7 mouse cellular contexts compared by ENCODE assay signal in genomic region chr4:43655656-43656338, GRCm38 (mm10). TPM values are rescaled to one million over a fixed set of nuclear protein-coding genes. Genes with fewer than 3 reads are reported as not detected.
DNase-seq lines count a peak whose midpoint lies in the region; ATAC-seq lines count a peak whose summit lies in the region.

No protein-coding gene starts in this region.

- H3K27ac ChIP-seq in forebrain, embryonic 14.5 days (ENCODE audit: low read depth, low read length) = peak overlapping the region; percentile 86
- peak overlapping the region; percentile 96 for H3K27ac ChIP-seq in neural tube, embryonic 15.5 days (replicated peaks)

- peak overlapping the region; percentile 81 for H3K4me2 ChIP-seq in forebrain, embryonic 14.5 days (ENCODE audit: low read length)
- H3K4me2 ChIP-seq in neural tube, embryonic 15.5 days = peak overlapping the region; percentile 86

- no peaks in the 10 kb centered on the region for H3K9me3 ChIP-seq in forebrain, embryonic 14.5 days (replicated peaks; ENCODE audit: control insufficient read depth, low read length)
- no peaks in the 10 kb centered on the region for H3K9me3 ChIP-seq in neural tube, embryonic 15.5 days (replicated peaks)

- H3K36me3 ChIP-seq in forebrain, embryonic 14.5 days (ENCODE audit: control insufficient read depth, insufficient read depth, low read length) = no peaks in the 10 kb centered on the region
- H3K36me3 ChIP-seq in neural tube, embryonic 15.5 days = peaks cover under 1% of the 10 kb centered on the region; the same call in 1 of the 2 replicates

- no peaks in the 10 kb centered on the region for H3K27me3 ChIP-seq in forebrain, embryonic 14.5 days (replicated peaks; ENCODE audit: control insufficient read depth, insufficient read depth, low read length)
- peaks cover under 1% of the 10 kb centered on the region; the same call in 1 of the 2 replicates for H3K27me3 ChIP-seq in neural tube, embryonic 15.5 days (replicated peaks)

- DNase-seq in right cerebral cortex, postnatal 25 days = peak; percentile 11
- no peak for DNase-seq in right cerebral cortex, postnatal 4 days
- DNase-seq in forebrain, embryonic 14.5 days (ENCODE audit: low spot score) = no peak
- peak; percentile 60 to 72 for DNase-seq in kidney, postnatal 25 days
- DNase-seq in adrenal gland, postnatal 10 days = no peak
- no peak for DNase-seq in urinary bladder, postnatal 36 days (ENCODE audit: low spot score in 2 of 2)

- peak overlapping the region; percentile 77 for H3K4me3 ChIP-seq in forebrain, embryonic 14.5 days (ENCODE audit: low read depth, low read length)
- H3K4me3 ChIP-seq in neural tube, embryonic 15.5 days (replicated peaks) = peak overlapping the region; percentile 92

- H3K9ac ChIP-seq in forebrain, embryonic 14.5 days (ENCODE audit: low read length) = peak overlapping the region; percentile 89
- H3K9ac ChIP-seq in neural tube, embryonic 15.5 days (replicated peaks) = peak overlapping the region; percentile 86

- ATAC-seq in forebrain, embryonic 14.5 days = peak; percentile 47; the same call in 1 of the 2 replicates
- ATAC-seq in neural tube, embryonic 15.5 days (ENCODE audit: low FRiP score) = peak; percentile 36

- peaks cover 6% of the 10 kb centered on the region for H3K4me1 ChIP-seq in forebrain, embryonic 14.5 days (ENCODE audit: control insufficient read depth, insufficient read depth, low read length)
- peaks cover 25% of the 10 kb centered on the region for H3K4me1 ChIP-seq in neural tube, embryonic 15.5 days

- 4% methylated on average over 34 of the region's 34 CpGs for whole genome bisulfite sequencing in forebrain, embryonic 14.5 days
- 5% methylated on average over 34 of the region's 34 CpGs for WGBS in neural tube, embryonic 15.5 days

RNA-seq across cellular contexts. Expression of gene Hint2, which starts 0.5 kb away (rescaled TPM):
- 67.0 and 82.7 TPM in 2 replicates for polyA plus RNA-seq in forebrain, embryonic 14.5 days (2014; fragmentation: Nextera tagmentation; extraction: Ambion mirVana)
- 77.5 and 78.9 TPM in 2 replicates for polyA plus RNA-seq in neural tube, embryonic 15.5 days (2015; fragmentation: Nextera tagmentation; extraction: Ambion mirVana)
- total RNA-seq in adrenal gland, postnatal 10 days (2021) = 100 to 1,000 TPM; 106 to 111 TPM

RNA-seq across cellular contexts. Expression of gene Spag8, which starts 2.4 kb away (rescaled TPM):
- polyA plus RNA-seq in forebrain, embryonic 14.5 days (2014; fragmentation: Nextera tagmentation; extraction: Ambion mirVana) = 4.2 and 5.7 TPM in 2 replicates
- 4.1 and 4.3 TPM in 2 replicates for polyA plus RNA-seq in neural tube, embryonic 15.5 days (2015; fragmentation: Nextera tagmentation; extraction: Ambion mirVana)
- total RNA-seq in adrenal gland, postnatal 10 days (2021) = under 1 TPM; 0.57 to 0.79 TPM

RNA-seq across cellular contexts. Expression of gene Tmem8b, which starts 13.0 kb away (rescaled TPM):
- polyA plus RNA-seq in forebrain, embryonic 14.5 days (2014; fragmentation: Nextera tagmentation; extraction: Ambion mirVana) = 5.6 and 7.3 TPM in 2 replicates
- 9.1 and 12.4 TPM in 2 replicates for polyA plus RNA-seq in neural tube, embryonic 15.5 days (2015; fragmentation: Nextera tagmentation; extraction: Ambion mirVana)
- total RNA-seq in adrenal gland, postnatal 10 days (2021) = 10 to 100 TPM in 1 of 2 experiments, 1 to 10 TPM in 1; 6.6 to 10.7 TPM

RNA-seq across cellular contexts. Expression of gene Fam221b, which starts 13.1 kb away (rescaled TPM):
- polyA plus RNA-seq in forebrain, embryonic 14.5 days (2014; fragmentation: Nextera tagmentation; extraction: Ambion mirVana) = 2.1 and 2.2 TPM in 2 replicates
- 1.5 and 1.6 TPM in 2 replicates for polyA plus RNA-seq in neural tube, embryonic 15.5 days (2015; fragmentation: Nextera tagmentation; extraction: Ambion mirVana)
- total RNA-seq in adrenal gland, postnatal 10 days (2021) = under 1 TPM; 0.15 to 0.36 TPM

RNA-seq across cellular contexts. Expression of gene Npr2, which starts 24.1 kb away (rescaled TPM):
- polyA plus RNA-seq in forebrain, embryonic 14.5 days (2014; fragmentation: Nextera tagmentation; extraction: Ambion mirVana) = 10.7 and 11.2 TPM in 2 replicates
- polyA plus RNA-seq in neural tube, embryonic 15.5 days (2015; fragmentation: Nextera tagmentation; extraction: Ambion mirVana) = 12.9 and 16.1 TPM in 2 replicates
- total RNA-seq in adrenal gland, postnatal 10 days (2021) = 10 to 100 TPM; 30.1 to 48.3 TPM

Comparison
In these comparisons a context has a peak if more than half of its experiments do, and no peak if none do; other contexts are left out.
1. DNase-seq: peak in right cerebral cortex, postnatal 25 days (single experiment) and kidney, postnatal 25 days (2 of 2); none in right cerebral cortex, postnatal 4 days (single experiment), forebrain, embryonic 14.5 days (single experiment), adrenal gland, postnatal 10 days (single experiment) and urinary bladder, postnatal 36 days (0 of 2).